In genomic region chr3:129901271-129901809, GRCm38 (mm10) we compare ENCODE assay signal across 8 mouse cellular contexts. TPM values are rescaled to one million over a fixed set of nuclear protein-coding genes. Genes with fewer than 3 reads are reported as not detected.
DNase-seq lines count a peak whose midpoint lies in the region; ATAC-seq and TF ChIP-seq lines count a peak whose summit lies in the region.

TSS of gene Casp6 (plus strand) at chr3:129901425.

- H3K4me2 ChIP-seq in forebrain, embryonic 14.5 days (ENCODE audit: low read length): peak within 1 kb of the TSS; percentile 75
- peak within 1 kb of the TSS; percentile 66 for H3K4me2 ChIP-seq in liver, embryonic 16.5 days (ENCODE audit: low read depth, low read length)
- peak within 1 kb of the TSS; percentile 66 for H3K4me2 ChIP-seq in neural tube, embryonic 12.5 days (replicated peaks)

- 0 out of 2 replicates have a peak, but pooled peaks cover 7% of the 10 kb centered on the region for H3K4me1 ChIP-seq in forebrain, embryonic 14.5 days (ENCODE audit: control insufficient read depth, insufficient read depth, low read length)
- H3K4me1 ChIP-seq in liver, embryonic 16.5 days (ENCODE audit: control insufficient read depth, low read depth, low read length): peaks cover 22% of the 10 kb centered on the region
- H3K4me1 ChIP-seq in neural tube, embryonic 12.5 days: peaks cover 10% of the 10 kb centered on the region
- peaks cover 10% of the 10 kb centered on the region for H3K4me1 ChIP-seq in testis, adult 2 months (ENCODE audit: control insufficient read depth, insufficient read depth, low read length)

- no peaks in the 10 kb centered on the region for H3K27me3 ChIP-seq in forebrain, embryonic 14.5 days (replicated peaks; ENCODE audit: control insufficient read depth, insufficient read depth, low read length)
- no peaks in the 10 kb centered on the region for H3K27me3 ChIP-seq in liver, embryonic 16.5 days (ENCODE audit: control insufficient read depth, insufficient read depth, low read depth, low read length)
- H3K27me3 ChIP-seq in neural tube, embryonic 12.5 days (replicated peaks): no peaks in the 10 kb centered on the region
- H3K27me3 ChIP-seq in testis, adult 2 months (ENCODE audit: control insufficient read depth, insufficient read depth, low read length): no peaks in the 10 kb centered on the region

- peak; percentile 96 for ATAC-seq in forebrain, embryonic 14.5 days
- peak; percentile 96 for ATAC-seq in liver, embryonic 16.5 days (ENCODE audit: low read depth)
- ATAC-seq in neural tube, embryonic 12.5 days (ENCODE audit: low FRiP score, low read depth): peak; percentile 94

- H3K4me3 ChIP-seq in forebrain, embryonic 14.5 days (ENCODE audit: low read depth, low read length): peak within 1 kb of the TSS; percentile 61
- peak within 1 kb of the TSS; percentile 71 for H3K4me3 ChIP-seq in liver, embryonic 16.5 days (ENCODE audit: low read depth, low read length)
- peak within 1 kb of the TSS; percentile 63 for H3K4me3 ChIP-seq in neural tube, embryonic 12.5 days
- H3K4me3 ChIP-seq in testis, adult 2 months (ENCODE audit: control insufficient read depth, low read depth, low read length): peak within 1 kb of the TSS; percentile 95

- intact Hi-C loops in heart, postnatal 14 days (cut with DNase I): loop anchor here (5.0 kb wide), 2 partner anchors 69 to 161 kb away; partner anchors contain the start of genes Gar1 and Sec24b

- H3K9me3 ChIP-seq in forebrain, embryonic 14.5 days (replicated peaks; ENCODE audit: control insufficient read depth, low read length): no peaks in the 10 kb centered on the region
- no peaks in the 10 kb centered on the region for H3K9me3 ChIP-seq in liver, embryonic 16.5 days (replicated peaks; ENCODE audit: control insufficient read depth, low read length)
- H3K9me3 ChIP-seq in neural tube, embryonic 12.5 days: no peaks in the 10 kb centered on the region

- no peak within 1 kb of the TSS; the same call in 1 of the 2 replicates for H3K27ac ChIP-seq in forebrain, embryonic 14.5 days (ENCODE audit: low read depth, low read length)
- peak within 1 kb of the TSS; percentile 64 for H3K27ac ChIP-seq in liver, embryonic 16.5 days (ENCODE audit: low read length)
- no peak within 1 kb of the TSS for H3K27ac ChIP-seq in neural tube, embryonic 12.5 days
- H3K27ac ChIP-seq in testis, adult 2 months (ENCODE audit: control insufficient read depth, insufficient read depth, low read depth, low read length): peak within 1 kb of the TSS; percentile 75

- H3K36me3 ChIP-seq in forebrain, embryonic 14.5 days (ENCODE audit: control insufficient read depth, insufficient read depth, low read length): peaks cover 7% of the 10 kb centered on the region; the same call in 1 of the 2 replicates
- H3K36me3 ChIP-seq in liver, embryonic 16.5 days (ENCODE audit: control insufficient read depth, insufficient read depth): no peaks in the 10 kb centered on the region
- no peaks in the 10 kb centered on the region for H3K36me3 ChIP-seq in neural tube, embryonic 12.5 days
- no peaks in the 10 kb centered on the region for H3K36me3 ChIP-seq in testis, adult 2 months (ENCODE audit: control insufficient read depth, insufficient read depth, low read length)

- DNase-seq in ES-CJ7 (ENCODE audit: low read depth, low spot score): peak; percentile 47
- DNase-seq in cerebellum, adult 11-12 months: peak; percentile 11
- peak; percentile 78 for DNase-seq in forebrain, embryonic 14.5 days (ENCODE audit: low spot score)
- DNase-seq in heart, postnatal 14 days: peak; percentile 84 to 85
- peak; percentile 91 to 93 for DNase-seq in kidney, postnatal 4 days

- WGBS in forebrain, embryonic 14.5 days: under 1% methylated on average over 34 of the region's 34 CpGs
- under 1% methylated on average over 34 of the region's 34 CpGs for WGBS in liver, embryonic 16.5 days (ENCODE audit: insufficient replicate concordance)
- under 1% methylated on average over 34 of the region's 34 CpGs for WGBS in neural tube, embryonic 12.5 days

- peak within 1 kb of the TSS; percentile 70 for H3K9ac ChIP-seq in forebrain, embryonic 14.5 days (ENCODE audit: low read length)
- H3K9ac ChIP-seq in liver, embryonic 16.5 days (ENCODE audit: low read depth, low read length): peak within 1 kb of the TSS; percentile 68
- peak within 1 kb of the TSS; percentile 72 for H3K9ac ChIP-seq in neural tube, embryonic 12.5 days

- no peak; the same call in 1 of the 2 replicates for TF ChIP-seq POLR2A in testis, adult 2 months (IDR thresholded peaks at IDR 0.05; ENCODE audit: control insufficient read depth, low read depth, low read length)

- no peak for TF ChIP-seq CTCF in testis, adult 2 months (IDR thresholded peaks at IDR 0.05; ENCODE audit: control insufficient read depth, insufficient read depth, insufficient replicate concordance, low read depth, low read length)

RNA-seq across cellular contexts. Expression of gene Casp6, which starts in this region (rescaled TPM):
- 39.4 and 42.3 TPM in 2 replicates for polyA plus RNA-seq in forebrain, embryonic 14.5 days (2014; fragmentation: Nextera tagmentation; extraction: Ambion mirVana)
- 10 to 100 TPM; 16.2 to 20.0 TPM for total RNA-seq in heart, postnatal 14 days (2021)
- 30.6 and 33.6 TPM in 2 replicates for polyA plus RNA-seq in liver, embryonic 16.5 days (2015; fragmentation: Nextera tagmentation; extraction: Ambion mirVana)
- 53.2 and 54.6 TPM in 2 replicates for polyA plus RNA-seq in neural tube, embryonic 12.5 days (2016; fragmentation: Nextera tagmentation; extraction: Ambion mirVana)
- 15.9 and 17.9 TPM in 2 replicates for polyA plus RNA-seq in testis, adult 2 months (2012; rRNA removed)

Comparison
In these comparisons a context has a peak if more than half of its experiments do, and no peak if none do; other contexts are left out.
1. DNase-seq: peak in every context shown above with its lines; median percentile 92 in kidney, postnatal 4 days; 84 in heart, postnatal 14 days; 78 in forebrain, embryonic 14.5 days; 47 in ES-CJ7; 11 in cerebellum, adult 11-12 months.
2. H3K27ac ChIP-seq: peak in liver, embryonic 16.5 days (single experiment) and testis, adult 2 months (single experiment); none in forebrain, embryonic 14.5 days (single experiment) and neural tube, embryonic 12.5 days (single experiment).
3. Peak in every context shown above with its lines, with median percentiles within 50 percentile points of each other: ATAC-seq, H3K4me2 ChIP-seq, H3K4me3 ChIP-seq and H3K9ac ChIP-seq.